Mouse (Mus musculus) heart, adult 11 months (tissue): ENCODE measurements around the gene Rfx4.

Experiments
- DNase-seq: peaks from one replicate; pipeline ENCODE4 v3.0.0; 2022

Rfx4 gene

DNA sequence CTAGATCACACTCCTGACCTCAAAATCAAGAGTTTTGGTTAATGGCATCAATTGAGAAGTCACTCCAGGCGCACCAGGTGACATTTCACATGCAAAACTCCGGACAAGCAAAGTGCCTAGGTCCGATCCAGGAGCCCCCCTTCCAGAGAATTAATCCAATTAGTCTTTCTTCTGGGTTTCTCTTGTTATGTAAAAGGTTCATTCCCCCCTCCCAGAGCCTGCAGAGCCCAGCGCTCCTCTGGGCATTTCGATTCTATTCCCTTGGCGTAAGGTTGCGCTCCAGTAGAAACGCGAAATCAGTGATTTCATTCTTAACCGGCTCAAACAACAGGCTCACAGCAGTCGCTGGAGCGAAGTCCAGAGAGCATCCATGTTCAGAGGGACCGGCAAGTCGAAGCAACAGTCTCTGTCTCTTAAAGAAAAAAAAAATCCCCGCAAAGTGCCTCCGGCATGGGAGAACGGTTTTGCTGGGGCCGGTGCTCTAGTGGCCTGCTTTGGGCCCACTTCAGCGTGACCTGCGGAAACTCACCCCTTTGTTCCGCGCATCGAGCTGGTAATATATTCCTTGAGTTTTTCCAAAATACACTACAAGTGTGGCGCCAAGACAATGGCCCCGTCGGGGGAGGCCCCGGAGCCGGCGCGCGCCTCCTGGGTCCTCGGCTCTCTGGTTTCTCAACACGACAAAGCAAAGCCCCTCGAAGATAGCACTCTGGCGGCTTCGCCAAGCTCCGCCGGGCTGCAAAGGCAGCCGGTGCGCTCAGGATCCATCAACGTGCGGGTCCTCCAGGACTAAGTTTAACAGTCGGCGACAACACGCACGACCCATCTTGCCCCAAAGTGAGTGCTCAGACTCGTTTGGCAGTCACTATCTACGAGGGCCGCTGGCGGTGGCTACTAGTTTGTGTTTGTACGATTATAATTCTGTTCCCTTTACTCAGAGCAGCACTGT, 2.9 kb downstream of the Rfx4 start:
- peak; percentile 72 for DNase-seq

DNA sequence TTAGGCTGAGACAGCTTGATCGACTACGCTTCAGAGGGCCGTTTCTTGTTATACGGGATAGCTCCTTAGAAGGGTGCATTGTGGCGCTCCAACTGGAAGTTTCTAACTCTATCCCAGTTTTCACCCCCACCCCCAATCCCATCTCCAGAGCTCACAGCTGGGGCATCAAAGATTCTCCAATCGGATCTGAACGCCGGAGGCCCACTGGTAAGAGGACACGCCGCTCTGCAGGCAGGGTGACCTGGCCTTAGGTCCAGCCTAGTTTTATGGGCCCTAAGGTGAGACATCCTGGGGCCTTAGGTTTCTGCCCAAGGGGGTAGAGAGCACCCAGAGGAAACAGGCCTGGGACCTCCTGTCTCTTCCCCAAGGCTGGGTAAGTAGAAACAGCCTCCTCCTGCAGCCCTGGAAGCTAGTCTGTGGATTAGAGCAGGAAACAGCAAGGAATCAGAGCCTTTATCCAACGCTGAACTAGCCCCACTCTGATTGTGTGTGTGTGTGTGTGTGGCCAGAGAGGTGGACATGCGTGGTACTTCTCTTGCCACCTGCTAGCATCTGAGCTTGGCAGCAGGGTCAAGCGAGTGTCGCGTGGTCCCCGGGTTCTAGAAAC, 3.8 kb downstream of the Rfx4 start:
- peak; percentile 81 for DNase-seq

DNA sequence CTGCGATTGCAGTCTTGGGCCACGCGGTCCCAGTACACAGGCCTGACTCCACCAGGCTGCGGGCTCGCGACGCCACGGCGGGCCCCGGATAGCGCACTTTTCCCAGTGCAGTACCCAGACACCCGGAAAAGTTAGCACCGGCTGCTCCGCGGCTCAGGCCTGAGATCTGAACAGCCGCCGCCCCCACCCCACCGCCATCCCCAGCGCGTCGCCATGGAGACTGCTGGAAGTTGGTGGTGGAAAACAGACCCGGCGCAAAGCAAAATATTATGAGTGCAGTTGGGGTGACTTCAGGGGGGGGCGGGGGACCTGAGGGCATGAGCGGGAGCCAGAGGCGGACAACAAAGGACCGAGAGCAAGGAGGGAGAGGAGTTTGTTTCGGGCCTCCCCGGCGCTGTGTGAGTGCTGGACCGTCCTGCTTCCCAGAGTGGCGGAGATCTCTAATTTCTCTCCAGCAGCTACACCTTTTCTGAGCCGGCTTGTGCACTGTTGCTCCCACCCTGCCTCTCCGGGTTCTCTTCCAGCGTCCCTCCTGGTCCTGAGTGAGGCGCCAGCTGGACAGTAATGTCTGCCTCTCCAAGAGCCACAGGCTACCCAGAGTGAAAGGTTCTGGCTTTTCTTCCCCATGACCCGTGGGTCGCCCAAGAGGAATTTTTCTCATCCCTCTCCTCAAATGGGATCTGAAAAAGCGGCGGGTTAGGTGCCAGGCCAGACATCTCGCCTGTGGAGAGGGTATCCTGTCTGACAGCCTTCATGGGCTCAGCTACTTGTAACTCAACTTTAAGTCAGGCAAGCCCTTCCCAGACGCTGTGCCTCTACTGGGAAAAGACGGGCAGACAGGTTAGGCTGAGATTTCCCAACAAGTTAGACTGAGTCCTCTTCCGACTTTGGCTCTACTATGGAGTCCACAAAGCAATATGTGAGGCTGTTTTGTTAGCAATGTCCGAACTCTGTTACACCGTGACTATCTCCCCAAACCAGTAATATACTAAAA, 4.6 kb downstream of the Rfx4 start:
- DNase-seq = peak; percentile 66

DNA sequence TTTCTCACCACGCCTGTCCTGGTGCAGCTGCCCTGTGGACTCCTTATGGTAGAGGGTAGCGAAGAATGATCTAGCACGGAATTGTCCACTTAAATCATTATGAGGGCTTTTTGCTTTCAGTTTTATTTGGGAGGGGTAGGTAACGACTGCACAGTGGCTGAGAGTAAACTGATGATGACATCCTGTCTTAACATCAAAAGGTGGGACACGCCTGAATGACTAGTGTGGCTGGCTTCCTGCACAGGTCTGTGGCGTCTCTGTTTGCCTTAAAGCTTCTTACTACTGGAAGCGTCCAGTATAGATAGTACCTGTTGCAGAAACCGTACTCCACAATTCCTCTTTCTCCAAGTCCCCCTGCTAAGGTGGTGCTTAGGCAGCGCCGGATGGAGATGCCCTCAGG, 12.9 kb downstream of the Rfx4 start:
- DNase-seq = no peak

DNA sequence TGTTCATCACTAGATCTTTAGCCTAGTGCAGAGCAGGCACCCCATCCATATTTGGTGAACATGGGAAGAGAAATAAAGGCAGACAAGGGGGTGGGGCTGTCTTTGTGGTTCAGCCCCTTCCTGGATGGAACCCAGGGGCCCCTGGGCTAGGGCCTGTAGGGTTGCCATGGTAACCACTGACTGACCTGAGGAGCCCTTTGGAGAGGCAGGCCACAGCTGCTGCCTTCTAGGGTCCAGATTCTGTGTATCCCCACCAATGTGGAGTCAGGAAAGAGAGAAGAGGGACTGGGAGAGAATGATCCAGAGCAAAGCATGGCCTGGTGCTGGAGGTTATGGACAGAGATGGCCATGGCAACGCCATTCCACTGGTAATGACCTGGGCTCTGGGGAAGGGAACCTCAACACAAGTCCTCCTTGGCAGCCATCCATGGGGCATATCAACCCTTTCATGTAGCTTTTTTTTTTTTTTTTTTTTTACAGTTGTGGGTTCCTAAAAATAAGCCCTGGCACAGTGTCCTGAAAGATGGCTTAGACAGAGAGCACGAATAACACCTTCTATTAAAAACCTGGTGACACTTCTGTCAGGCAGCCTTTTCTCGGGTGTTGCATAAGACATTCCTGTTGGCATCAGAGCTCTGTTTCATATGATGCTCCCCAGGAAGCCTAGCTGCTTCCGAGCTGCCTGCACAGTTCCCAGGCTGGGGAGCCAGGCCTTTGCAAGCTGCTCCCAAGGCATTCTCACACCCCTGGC, 16.7 kb downstream of the Rfx4 start:
- DNase-seq = peak; percentile 96

DNA sequence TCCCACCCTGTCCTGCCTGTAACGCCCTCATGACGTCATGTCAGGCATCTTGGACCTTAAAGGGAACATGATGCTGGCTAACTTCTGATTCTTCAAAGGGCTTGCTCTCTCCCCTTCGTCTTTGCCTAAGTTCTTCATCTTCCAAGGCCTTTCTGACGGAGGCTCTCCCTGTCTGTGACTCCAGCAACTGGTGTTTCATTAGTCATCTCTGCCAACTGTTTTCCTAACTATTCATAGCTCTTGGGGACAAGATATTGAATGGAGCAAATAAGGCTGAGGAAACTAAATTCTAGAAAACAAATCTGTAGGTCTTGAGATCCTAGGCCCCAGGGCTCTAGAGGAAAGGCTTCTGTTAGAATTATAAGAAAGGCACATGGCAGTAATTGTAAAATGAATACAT, 18.0 kb downstream of the Rfx4 start:
- no peak for DNase-seq

DNA sequence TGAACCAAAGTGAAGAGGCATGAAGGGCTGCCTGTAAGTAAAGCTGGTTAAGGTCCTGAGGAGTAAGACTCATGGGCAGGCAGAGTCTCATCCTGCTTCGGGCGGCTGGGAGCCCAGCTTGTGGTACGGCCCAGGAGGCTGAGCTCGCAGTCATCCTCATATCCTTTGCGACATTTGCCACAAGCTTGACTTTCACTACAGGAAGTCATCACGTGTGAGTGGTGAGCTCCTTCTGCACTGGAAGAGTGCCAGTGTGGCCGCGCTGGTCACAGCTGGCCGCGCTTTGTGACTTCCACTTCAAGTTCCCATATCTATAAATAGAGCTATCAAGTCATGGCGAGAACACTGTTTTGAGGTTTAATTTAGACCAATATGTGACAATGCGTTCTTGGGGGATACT, 18.7 kb downstream of the Rfx4 start:
- DNase-seq = peak; percentile 99

DNA sequence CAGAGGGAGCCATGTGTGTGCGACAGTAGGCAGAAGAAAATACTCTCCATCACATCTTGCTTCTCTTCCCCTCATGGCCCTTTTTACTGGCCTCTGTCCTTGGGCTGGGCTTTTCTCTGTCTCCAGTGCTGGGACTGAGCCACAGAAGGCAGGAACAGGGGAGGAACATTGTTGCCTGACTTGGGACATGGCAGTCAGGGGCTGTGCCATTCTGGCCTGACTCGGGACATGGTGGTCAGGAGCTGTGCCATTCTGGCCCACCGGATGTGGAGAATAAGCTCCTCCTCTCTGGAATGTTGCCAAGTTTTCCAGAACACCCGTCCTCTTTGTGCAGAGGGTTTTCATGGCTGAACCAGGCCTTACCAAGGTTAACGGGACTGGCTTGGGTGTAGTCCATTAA, 21.2 kb downstream of the Rfx4 start:
- DNase-seq = no peak

DNA sequence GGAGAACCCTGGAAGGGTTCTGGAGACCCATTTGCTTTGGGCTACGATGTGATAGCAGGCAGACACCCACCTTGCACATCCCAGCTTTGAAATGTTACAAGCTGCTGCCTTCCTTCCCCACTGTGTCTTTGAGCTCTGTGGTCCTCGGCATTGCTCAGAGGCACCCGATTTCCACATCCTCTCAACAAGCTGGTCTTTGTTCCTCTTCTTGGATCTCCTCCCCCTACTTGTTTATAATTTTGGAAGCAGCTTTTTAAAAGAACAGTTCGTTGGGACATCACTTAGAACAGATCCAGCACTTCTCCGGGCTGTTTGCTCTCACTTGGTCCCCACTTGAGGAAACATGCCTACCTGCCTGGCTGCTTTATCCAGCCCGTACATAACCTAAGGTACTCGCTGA, 22.1 kb downstream of the Rfx4 start:
- no peak for DNase-seq

DNA sequence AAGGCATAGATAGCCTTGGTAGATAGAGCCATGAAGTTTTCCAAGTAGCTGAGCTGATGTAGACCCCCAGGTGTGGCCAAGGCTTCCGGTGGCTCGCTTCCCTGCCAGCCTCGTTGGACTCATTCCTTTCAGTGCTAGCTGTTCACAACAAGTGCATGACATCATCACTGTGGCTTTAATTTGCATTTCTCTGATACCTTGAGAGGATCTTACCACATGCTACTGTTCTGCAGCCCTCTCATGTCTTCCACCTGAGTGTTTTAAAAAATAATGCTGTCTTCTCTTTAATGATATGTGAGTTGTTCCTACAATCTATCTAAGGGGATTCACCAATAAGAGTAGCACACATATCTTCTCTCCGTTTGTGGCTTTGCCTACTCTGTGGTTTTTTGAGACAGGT, 25.0 kb downstream of the Rfx4 start:
- no peak for DNase-seq

DNA sequence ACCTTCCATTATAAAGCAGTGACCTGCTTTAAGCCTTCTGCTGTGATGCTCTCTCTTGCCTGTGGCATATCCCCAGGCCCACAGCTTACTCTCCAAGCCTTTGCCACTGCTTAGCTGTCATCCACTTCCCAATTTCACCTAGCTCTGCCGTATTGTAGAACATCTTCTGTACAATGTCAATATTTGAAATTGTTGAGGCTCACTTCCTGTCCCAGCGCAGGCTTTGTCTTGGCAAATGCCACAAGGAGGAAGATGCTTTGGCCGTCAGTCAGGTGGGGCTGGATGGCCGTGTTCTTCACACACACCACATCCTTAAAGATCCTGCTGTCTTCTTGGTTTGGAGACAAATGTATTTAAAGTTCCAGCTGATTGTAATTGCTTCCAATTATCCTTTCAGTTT, 29.5 kb downstream of the Rfx4 start:
- DNase-seq = no peak

DNA sequence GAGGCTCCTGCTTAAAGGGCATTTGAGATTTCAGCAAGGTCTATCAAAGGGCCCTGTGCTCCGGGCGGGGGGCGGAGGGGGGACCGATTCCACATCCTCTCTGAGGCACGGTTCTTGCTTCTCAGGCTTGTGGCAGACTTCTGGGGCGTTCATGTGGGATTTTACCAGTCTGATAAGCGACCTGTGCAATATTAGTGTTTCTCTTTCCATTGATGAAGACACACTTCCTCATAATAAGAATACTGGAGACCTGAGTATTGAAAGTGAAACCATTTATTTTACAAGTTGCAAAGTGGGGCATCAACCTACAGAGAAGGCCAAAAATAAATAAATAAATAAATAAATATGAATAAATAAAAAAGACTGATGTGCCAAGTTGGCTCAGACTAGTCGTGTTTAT, 34.5 kb downstream of the Rfx4 start:
- DNase-seq = no peak

DNA sequence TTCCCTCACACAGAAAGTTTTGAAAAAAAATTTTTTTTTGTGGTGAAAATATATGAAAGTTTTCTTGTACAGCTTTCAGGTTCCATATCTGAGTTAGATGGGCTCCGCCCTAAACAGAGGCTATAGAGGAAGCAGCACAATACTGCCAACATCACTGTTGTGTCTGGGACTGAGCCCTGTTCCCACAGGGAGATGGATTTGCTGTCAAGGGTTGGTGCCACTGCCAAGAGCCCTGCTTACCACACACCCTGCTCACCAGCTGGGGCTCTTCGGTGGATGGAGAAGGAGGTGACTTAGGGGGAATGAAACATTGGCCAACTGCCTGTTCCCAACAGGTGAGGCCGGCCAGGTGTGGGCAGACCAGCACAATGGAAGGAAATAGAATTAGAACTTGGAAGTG, 35.3 kb downstream of the Rfx4 start:
- peak; percentile 76 for DNase-seq

DNA sequence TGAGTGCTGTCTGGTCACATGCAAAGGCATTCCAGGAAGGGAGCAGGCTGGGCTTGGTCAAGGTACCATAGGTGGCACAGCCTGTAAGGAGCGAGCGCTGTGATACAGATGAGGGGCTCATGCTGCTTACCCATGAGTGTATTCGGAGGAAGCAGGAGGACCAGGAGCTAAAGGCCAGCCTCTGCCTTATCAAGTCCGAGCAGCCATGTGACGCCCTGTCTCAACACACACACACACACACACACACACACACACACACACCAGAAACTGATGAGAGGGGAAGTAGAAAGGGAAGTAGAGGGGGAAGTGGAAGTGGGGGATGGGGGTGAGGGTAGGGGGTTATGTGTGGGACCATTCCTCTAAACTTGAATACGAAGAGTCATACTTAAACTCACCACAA, 45.7 kb downstream of the Rfx4 start:
- DNase-seq = peak; percentile 87

DNA sequence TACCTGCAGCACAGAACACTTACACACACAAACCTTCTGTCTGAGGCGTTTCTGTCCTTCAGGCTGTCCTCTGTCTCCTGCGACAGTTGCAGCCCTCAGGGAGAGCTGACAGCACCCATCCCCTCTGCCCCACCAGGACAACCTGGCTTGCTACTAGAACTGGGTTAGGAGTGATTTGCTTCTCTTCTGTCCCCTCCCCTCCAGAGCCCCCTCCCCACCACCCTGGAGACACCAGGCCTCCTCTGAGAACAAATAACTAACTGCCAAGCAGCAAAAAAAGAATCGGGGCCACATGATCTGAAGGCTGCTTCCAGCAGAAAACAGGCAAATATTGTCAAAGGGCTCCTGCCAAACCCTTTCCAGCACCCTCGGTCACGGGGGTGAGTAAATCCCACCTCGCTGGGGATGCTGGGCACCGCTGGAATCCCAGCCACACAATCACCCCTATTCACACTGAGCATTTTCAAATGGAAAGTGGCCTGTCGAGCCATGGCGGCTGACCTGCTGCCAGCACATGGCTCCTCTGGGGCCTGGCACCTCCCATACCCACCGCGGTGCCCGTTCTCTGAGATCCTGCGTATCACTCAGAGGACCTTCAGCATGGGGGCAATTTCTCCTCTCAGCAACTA, 47.5 kb downstream of the Rfx4 start:
- DNase-seq = peak; percentile 85

DNA sequence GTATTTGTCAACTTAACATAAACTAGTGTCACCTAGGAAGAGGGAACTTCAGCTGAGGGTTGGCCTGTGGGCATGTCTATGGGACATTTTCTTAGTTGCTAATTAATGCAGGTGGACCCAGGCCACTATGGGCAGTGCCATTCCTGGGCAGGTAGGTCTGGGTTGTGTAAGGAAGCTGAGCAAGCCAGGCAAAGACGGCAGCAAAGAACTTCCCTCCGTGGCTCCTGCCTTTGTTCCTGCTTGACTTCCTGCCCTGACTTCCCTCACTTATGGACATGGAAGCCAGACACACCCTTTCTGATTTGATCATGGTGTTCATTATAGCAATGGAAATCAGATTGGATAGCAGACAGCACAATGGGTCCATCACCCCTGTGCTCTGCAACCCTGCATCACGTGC, 49.7 kb downstream of the Rfx4 start:
- DNase-seq = peak; percentile 67

DNA sequence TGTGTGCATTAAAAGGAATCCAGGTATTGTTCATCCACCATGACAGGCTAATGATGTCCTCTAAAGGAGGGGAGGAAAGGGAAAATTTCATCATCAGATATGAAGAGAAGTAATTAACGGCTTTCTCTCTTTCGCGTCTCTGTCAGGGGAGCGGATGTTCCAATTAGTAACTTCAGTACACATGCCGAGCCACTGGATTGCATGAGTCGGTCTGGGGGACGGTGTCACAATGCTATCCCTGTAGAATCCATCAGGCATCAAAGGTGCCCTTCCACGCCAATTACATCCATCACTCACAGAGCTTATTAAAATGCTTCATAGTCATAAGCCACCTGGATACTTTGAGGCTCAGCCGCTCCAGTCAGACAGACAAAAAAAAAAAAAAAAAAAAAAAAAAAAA, 51.3 kb downstream of the Rfx4 start:
- peak; percentile 54 for DNase-seq

DNA sequence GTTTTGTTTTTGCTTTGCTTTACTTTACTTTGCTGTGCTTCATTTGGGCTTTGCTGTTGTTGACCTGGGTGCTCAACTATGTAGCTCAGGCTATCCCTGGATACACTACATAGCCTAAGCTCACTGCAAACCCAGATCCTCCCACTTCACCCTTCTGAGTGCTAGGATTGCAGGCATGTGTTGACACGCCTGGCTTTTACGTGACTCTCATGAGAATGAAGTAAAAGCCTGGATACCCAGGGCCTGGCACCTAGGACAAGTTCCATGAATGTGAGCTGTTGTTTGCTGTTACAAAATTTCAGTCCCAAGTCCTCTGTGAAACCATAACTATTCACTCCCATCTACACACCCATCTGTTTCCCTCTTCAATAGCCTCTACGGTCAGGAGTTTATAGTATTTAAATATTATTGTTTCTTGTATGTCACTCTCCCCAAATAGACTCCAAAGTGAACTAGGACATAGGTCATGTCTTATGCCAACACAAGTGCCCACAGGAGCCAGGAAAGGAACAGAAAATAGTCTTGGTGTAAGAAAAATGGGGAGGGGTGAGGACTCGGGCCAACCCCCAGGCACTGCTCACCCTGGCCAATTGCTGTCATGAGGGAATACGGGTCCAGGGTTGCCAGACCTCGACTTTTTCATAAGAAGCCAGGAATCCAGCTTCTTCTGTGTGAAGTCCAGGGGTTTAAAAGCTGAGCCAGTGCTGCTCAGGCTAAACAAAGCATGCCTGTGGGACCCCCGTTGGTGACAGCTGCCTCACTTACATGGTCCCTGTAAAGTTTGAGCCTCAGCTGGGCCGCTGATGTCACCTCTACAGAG, 54.4 kb downstream of the Rfx4 start:
- DNase-seq = peak; percentile 97

DNA sequence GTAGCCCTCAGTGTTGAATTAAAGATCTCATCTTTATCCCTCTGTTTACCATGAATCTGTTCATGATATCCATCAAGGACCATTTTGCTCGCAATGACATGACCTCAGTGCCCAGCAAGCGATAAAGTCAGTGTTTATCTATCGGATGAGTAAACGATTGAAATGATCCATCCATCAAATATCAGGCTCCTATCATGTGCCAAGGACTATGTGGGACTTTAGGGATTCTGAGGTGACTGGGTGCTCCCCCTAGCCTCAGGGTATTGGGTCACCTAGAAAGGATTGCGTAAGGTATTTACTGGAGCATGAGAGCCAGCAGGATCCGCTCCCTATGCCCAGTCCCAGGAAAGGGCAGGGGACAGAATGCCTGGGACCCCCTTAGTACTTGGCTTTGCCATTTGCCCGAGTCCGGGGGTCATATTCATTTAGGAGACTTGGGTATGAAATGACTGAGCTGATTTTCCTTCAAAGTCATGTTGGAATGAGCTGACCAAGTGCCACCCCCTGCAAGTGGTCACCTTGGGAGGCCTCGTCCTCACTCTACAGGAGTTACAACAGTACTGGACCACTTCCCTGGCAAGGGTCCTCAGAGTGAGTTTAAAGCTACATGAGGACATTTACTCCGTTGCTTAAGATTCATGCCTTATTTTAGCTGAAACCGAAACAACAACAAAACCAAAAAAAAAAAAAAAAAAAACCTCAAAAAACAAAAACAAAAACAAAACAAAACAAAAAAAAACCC, 55.5 kb downstream of the Rfx4 start:
- DNase-seq = no peak

DNA sequence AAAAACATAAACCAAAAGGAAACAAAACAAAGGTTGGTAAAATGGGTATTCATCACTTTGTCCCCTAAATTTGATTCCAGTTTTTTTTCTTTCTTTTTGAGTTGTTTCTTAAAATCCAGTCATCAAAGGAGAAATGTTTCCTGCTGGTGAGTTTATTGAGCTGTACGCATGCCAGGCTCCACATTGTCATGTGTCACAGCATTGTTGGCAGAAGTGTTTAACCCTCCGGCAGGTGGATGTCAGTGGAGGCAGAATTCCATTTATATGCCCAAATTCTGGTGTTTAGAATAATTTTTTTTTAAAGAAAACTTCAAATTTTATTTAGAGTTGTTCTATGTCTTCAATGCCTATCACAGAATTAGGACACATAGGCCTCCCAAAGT, 56.0 kb downstream of the Rfx4 start:
- no peak for DNase-seq
